Mouse (Mus musculus) left cerebral cortex, postnatal 25 days (tissue): ENCODE data around the gene Ddx5. TPM values are rescaled to one million over a fixed set of nuclear protein-coding genes. Genes with fewer than 3 reads are reported as not detected.
"Not testable (repeated sequence)": the region's sequence is repeated elsewhere in the genome, so short reads cannot be mapped to it uniquely, and the experiment has no call there.

Experiments
- DNase-seq, 2 experiments: peaks; one replicate each; pipeline ENCODE4 v3.0.0; 2022; ENCODE audit warnings: low spot score in 2 of 2, mixed read lengths in 1 of 2
- intact Hi-C: fragments of 180-260 bp; cut with DNase I; formaldehyde crosslinking; loops from one replicate; pipeline ENCODE4 v1.15.1; 2025
- total RNA-seq, 2 experiments: library from RNA; stranded (reverse); gene quantifications; 2 replicates each; pipeline ENCODE4 v1.2.3; 2021

Ddx5 gene
- total RNA-seq, 2 experiments from 2014 or later, result 633 to 643 TPM

GRCm38 (mm10) chr11:106802069-106802627 is 13.2 kb upstream of the Ddx5 start:
- intact Hi-C loops, result loop anchor here (5.0 kb wide), 1 partner anchor 175 kb away; no protein-coding TSS in a partner anchor
- DNase-seq, result no peak

DNA sequence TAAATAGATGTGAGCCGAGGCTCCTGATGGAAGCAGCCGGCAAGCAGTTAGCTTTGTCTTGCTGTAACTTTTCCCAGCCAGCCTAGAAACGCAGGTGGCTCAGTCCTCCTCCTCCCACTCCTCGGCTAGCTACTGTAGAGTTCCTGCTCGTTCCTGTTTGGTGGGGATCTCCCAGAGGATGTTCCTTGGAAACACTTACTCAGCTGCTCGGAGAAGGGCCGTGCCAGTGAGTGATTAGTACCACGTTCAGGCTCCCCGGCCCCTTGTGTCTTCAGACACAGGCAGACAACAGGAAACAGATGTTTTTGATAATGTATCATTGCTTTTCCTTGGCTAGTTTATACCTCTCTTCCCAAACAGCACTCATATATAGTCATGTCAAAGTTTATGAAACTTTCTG is 6.7 kb upstream of the Ddx5 start:
- intact Hi-C loops, result no loop called here
- peak in 1 of 2 experiments; percentile 39 for DNase-seq

GRCm38 (mm10) chr11:106793846-106794245 is 4.9 kb upstream of the Ddx5 start:
- DNase-seq, result no peak
- intact Hi-C loops, result no loop called here

GRCm38 (mm10) chr11:106789649-106790048 is 664 bp upstream of the Ddx5 start:
- intact Hi-C loops, result loop anchor here (2.0 to 5.0 kb wide), 3 partner anchors 25 to 208 kb away; partner anchors contain the start of gene Kpna2
- no peak for DNase-seq

GRCm38 (mm10) chr11:106788026-106788774 is 785 bp downstream of the Ddx5 start:
- intact Hi-C loops, result loop anchor here (2.0 to 5.0 kb wide), 3 partner anchors 27 to 209 kb away; partner anchors contain the start of gene Kpna2
- peak; percentile 98 for DNase-seq

DNA sequence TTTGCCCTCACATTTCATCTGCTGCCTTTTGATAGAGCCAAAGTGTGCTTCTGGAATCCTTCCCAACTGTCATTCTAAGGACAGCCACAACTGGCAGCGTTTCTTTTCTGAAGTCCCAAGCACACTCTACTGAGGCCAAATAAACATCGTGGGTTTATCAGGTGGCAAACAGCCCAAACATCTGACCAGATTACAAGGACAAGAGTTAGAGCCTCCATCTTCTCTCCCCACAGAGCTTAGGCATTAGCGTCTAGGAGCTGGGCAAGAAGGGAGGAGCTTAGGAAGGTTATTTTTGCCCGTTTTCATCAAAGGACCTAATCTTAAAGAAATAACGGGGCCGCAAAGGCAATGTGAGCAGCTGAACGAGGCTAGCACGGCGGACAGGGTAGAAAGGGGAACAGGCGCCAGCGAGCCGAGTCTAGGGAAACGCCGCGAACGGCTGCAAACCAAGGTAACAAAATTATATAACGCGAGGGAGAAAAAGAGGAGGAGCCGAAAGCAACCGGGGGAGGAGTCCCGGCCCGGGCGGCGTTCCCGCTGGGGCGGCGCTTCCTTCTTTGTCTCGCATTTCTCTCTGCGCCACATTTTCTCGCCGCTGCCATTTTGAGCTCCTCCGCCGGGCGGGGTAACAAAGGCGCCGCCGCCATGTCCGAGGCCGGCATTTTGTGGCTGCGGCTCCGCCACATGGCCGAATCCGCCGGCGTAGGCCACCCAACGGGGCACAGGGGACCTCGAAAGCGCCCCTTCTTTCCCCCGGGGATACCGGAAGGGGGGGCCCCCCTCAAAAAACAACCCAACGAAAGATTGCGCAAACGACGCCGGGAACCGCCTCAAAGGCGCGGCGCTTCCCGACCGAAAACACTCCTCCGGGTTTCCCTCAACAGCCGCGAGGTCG is 1.6 kb downstream of the Ddx5 start:
- peak; percentile 89 to 92 for DNase-seq
- intact Hi-C loops, result loop anchor here (2.0 to 5.0 kb wide), 3 partner anchors 27 to 210 kb away; partner anchors contain the start of gene Kpna2

GRCm38 (mm10) chr11:106785043-106785442 is 3.9 kb downstream of the Ddx5 start:
- intact Hi-C loops, result loop anchor here (5.0 kb wide), 1 partner anchor 212 kb away; the partner anchor contains the start of gene Kpna2

DNA sequence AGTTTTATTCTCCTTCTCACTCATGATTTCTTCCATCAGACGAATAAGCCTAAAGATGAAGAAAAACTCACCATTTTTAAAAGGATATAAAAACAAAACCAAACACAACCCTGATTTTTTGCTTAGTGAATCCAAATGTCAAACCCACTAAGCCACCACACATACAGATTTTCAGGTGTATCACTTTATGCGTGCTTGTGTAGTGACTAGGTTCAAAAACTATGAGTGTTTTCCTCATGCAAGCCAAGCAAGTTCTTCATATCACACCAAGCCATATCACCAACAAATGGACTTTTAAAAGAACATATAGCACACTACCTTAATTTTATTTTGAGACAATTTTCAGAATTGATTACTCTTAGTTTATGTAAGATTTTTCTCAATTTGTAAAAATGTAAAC is 4.5 kb downstream of the Ddx5 start:
- intact Hi-C loops, result no loop called here
- no peak for DNase-seq

More at GRCm38 (mm10) chr11:106785043-106785442, 3.9 kb downstream of the Ddx5 start:
- DNase-seq, result no peak

DNA sequence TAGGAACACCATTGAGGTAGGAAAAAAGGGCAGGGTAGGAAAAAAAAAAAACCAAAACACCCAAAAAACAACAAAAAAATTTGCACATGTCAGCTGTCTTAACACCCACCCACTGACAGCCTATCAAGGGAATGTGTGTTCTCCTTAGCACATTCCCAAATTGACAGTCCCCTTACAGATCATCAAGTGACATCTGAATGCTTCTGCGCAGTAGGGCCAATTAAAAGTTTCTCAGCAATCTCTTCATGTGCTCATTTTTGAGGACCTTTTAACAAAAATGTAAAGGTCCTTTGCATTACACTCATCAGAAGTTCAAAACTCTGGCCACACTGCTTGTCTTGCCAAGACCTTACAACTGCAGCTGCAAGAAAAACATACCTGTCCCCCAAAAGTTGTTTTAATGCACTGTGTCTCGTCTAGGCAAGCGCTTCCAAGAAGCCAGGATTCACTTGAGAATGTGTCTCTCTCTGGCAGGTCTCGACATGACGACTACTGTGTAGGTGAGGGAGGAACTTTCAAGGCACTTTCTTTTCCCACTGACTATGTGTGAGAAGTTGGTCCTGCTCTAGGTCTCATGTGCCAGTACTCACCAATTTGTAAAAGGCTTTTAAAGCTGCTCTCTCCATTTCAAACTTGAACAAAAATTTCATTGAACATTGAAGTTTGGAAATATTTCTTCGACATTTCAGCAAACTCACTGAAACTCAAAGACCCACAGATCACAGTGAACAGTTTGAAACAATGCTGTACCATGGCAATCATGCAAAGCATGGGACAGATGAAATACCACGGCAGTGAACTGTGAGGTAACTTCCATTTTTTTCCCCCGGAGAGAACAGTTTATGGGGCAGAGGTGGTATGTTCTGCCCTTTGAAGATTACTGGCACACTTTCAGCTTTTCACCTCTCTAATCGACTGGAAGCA is 5.9 kb downstream of the Ddx5 start:
- intact Hi-C loops, result no loop called here
- DNase-seq, result no peak

GRCm38 (mm10) chr11:106782271-106782670 is 6.7 kb downstream of the Ddx5 start:
- DNase-seq, intact Hi-C loops: not testable (repeated sequence)

DNA sequence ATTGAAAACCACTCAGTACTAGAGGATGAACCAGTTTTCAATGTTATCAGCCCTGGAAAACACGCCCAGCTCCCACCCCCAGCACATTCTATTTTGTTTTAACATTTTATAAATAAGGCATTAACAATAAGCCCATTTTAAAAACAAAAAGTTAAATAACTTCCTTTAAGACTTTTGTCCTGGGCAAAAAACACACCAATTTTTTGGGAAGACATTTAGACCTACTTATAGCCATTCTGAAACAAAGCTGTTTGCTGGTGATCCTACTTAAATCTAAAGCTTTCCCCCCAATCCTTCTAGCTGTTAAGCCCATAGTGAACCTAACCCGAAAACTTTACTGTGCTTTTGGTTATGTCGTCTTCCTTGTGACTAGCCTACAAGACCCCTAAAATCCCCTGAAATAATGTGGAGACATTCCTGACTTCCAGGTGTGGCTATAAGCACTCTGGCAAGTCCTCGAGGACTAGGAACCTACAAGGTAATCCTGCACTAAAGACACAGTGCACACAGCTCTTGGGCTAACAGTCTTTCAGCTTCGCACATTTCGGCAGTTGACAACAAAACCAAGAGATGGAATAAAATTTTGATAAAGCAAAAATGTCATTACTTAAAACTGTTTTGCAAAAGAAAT is 8.3 kb downstream of the Ddx5 start:
- intact Hi-C loops, result no loop called here
- DNase-seq, result no peak

- no peak for DNase-seq
- intact Hi-C loops, result no loop called here
Measured at GRCm38 (mm10) chr11:106780089-106780425, 8.9 kb downstream of the Ddx5 start.

DNA sequence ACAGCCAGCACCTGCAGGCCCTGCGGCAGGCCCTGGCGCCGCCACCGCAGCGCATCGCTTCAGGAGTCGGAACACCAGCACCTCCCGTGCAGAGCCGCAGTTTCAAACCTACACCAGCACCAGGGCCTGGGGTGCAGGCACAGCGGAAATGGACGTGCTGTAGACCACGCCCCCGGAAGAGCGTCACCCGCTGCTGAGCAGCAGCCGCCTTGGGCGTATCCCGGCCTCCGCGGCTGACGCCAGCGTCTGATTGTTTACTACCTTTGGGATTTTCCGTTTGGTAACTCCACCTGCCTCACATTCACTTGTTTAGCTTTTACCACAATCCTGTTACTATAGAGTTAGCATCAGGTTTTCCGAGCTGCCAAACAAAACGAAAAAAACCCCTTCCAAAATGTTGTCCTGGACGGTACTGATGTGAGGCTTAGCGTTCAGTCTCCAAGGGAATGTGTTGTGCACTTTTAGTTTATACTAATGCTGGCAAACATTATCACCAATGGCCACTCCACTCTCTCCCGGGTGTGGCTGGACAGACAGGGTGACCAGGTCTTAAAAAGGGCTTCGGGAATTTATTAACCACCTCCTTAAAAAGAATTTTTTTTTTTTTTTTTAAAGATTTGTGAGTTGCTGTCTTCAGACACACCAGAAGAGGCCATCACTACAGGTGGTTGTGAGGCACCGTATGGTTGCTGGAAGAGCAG is 9.4 kb downstream of the Ddx5 start, which contains the start of gene Polg2:
TSS of gene Polg2 (minus strand) at position 150 of the 701 bp plus-strand sequence.
- DNase-seq, result peak; percentile 92 to 95
- intact Hi-C loops, result no loop called here

- intact Hi-C loops, result no loop called here
- no peak for DNase-seq
Measured at GRCm38 (mm10) chr11:106778589-106779387, 10.2 kb downstream of the Ddx5 start.

GRCm38 (mm10) chr11:106778132-106778531 is 10.9 kb downstream of the Ddx5 start:
- no peak for DNase-seq
- intact Hi-C loops, result no loop called here

- intact Hi-C loops, result no loop called here
- DNase-seq, result no peak
Measured at GRCm38 (mm10) chr11:106777395-106777794, 11.6 kb downstream of the Ddx5 start.

DNA sequence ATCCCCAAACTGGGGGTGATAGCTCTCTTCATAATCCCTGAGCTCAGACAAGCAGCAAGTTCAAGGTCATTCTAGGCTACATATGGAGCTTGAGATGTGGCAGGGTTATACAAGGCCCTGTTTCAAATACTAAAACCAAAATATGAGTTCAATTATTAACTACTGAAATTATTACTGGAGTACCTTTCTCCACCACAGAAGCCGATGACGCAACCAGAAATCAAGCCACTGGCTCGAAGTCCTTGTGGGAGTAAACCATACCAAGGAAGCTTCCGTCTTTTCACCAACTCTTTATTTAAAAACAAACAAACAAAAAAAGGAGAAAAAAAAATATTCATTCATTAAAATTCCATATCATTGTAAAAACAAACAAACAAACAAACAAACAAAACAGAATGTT is 12.0 kb downstream of the Ddx5 start:
- DNase-seq, result no peak
- intact Hi-C loops, result no loop called here
